Mouse (Mus musculus) testis, adult 2 months (tissue): Measurements from ENCODE around the gene Dnm3.

Source experiments
- CTCF ChIP-seq: fragments of 200-500 bp; IDR thresholded peaks from 2 replicates; pipeline ENCODE4 v1.5.1; 2012; ENCODE audit warnings: low read depth, mild to moderate bottlenecking, inconsistent platforms, low read length, moderate library complexity; ENCODE audit not compliant: control insufficient read depth, insufficient read depth, insufficient replicate concordance
- POLR2A ChIP-seq: fragments of 200-500 bp; IDR thresholded peaks from 2 replicates; pipeline ENCODE4 v1.6.1; 2012; ENCODE audit warnings: low read depth, mild to moderate bottlenecking, inconsistent platforms, low read length, moderate library complexity; ENCODE audit not compliant: control insufficient read depth

- TF ChIP-seq CTCF (no peak), POLR2A (no peak)
Measured at GRCm38 (mm10) chr1:162092899-162093659, 384.8 kb downstream of the Dnm3 start.
